ENCODE assay signal across 19 mouse cellular contexts in genomic region chr1:152018322-152018721, GRCm38 (mm10).
DNase-seq lines count a peak whose midpoint lies in the region; ATAC-seq and TF ChIP-seq lines count a peak whose summit lies in the region.
"Had no signal": no experiment of that assay in that cellular context is flagged by ENCODE, and none has a peak within 500 bp of the region (broad histone marks: within the 10 kb centered on the region; RNA-seq: fewer than 3 reads in every experiment).

No protein-coding gene starts in this region.

- no peak for TF ChIP-seq CTCF in layer of hippocampus, adult 2 months (conservative IDR thresholded peaks at IDR 0.05)
- TF ChIP-seq CTCF in cerebellum, adult 2 months (IDR thresholded peaks at IDR 0.05; ENCODE audit: borderline replicate concordance, insufficient read depth, low read depth, low read length), result no peak
- no peak for TF ChIP-seq CTCF in left cerebral cortex, adult 2 months (IDR thresholded peaks at IDR 0.05)

- DNase-seq in layer of hippocampus, adult 2 months (ENCODE audit: low spot score in 2 of 2), result no peak
- DNase-seq in layer of hippocampus, postnatal 10 days (ENCODE audit: low spot score in 2 of 2), result no peak
- DNase-seq in cerebellum, adult 2 months, result peak; percentile 51 to 73
- DNase-seq in cerebellum, postnatal 10 days, result peak; percentile 36 to 63
- DNase-seq in left cerebral cortex, adult 2 months (ENCODE audit: extremely low spot score in 1 of 2, low spot score in 2 of 2), result no peak
- no peak for DNase-seq in thymus, postnatal 4 days
- DNase-seq: adrenal gland, postnatal 14 days; forebrain, postnatal 0 days; gastrocnemius, postnatal 14 days; heart, postnatal 36 days; kidney, adult 11 months had no signal

- no peak overlapping the region for H3K9ac ChIP-seq in midbrain, embryonic 13.5 days (replicated peaks)
- H3K9ac ChIP-seq: forebrain, embryonic 13.5 days; forebrain, postnatal 0 days; heart, embryonic 12.5 days; hindbrain, embryonic 12.5 days had no signal

- ATAC-seq in midbrain, embryonic 13.5 days, result no peak
- ATAC-seq: hindbrain, postnatal 0 days; Patski had no signal

- H3K27ac ChIP-seq in layer of hippocampus, adult 2 months, result 0 out of 2 replicates have a peak overlapping the region, but pooled peaks have one; percentile 5
- no peak overlapping the region for H3K27ac ChIP-seq in cerebellum, adult 2 months (ENCODE audit: insufficient read depth, low read length)
- no peak overlapping the region for H3K27ac ChIP-seq in left cerebral cortex, adult 2 months
- H3K27ac ChIP-seq in midbrain, embryonic 13.5 days, result no peak overlapping the region
- H3K27ac ChIP-seq: embryonic facial prominence, embryonic 10.5 days; forebrain, embryonic 13.5 days; hindbrain, embryonic 12.5 days; hindbrain, postnatal 0 days had no signal

- intact Hi-C loops in left cerebral cortex, adult 2 months (cut with DNase I), result no loop called here

- H3K9me3 ChIP-seq in midbrain, embryonic 13.5 days, result no peaks in the 10 kb centered on the region
- H3K9me3 ChIP-seq: forebrain, embryonic 13.5 days; hindbrain, embryonic 12.5 days had no signal

- no peaks in the 10 kb centered on the region for H3K27me3 ChIP-seq in cerebellum, adult 2 months (ENCODE audit: control insufficient read depth, insufficient read depth, low read length)
- H3K27me3 ChIP-seq in midbrain, embryonic 13.5 days, result no peaks in the 10 kb centered on the region
- H3K27me3 ChIP-seq: CH12.LX; forebrain, embryonic 13.5 days; heart, embryonic 12.5 days; hindbrain, embryonic 12.5 days; Patski had no signal

- H3K4me3 ChIP-seq in layer of hippocampus, adult 2 months, result no peak overlapping the region
- no peak overlapping the region for H3K4me3 ChIP-seq in cerebellum, adult 2 months (replicated peaks; ENCODE audit: insufficient read depth, low read depth, low read length)
- no peak overlapping the region for H3K4me3 ChIP-seq in left cerebral cortex, adult 2 months
- H3K4me3 ChIP-seq in midbrain, embryonic 13.5 days (replicated peaks), result no peak overlapping the region
- H3K4me3 ChIP-seq: embryonic facial prominence, embryonic 10.5 days; forebrain, embryonic 13.5 days; heart, embryonic 12.5 days; hindbrain, embryonic 12.5 days had no signal

- no peak for TF ChIP-seq POLR2A in cerebellum, adult 2 months (IDR thresholded peaks at IDR 0.05; ENCODE audit: borderline replicate concordance, insufficient read depth, low read length)

- H3K4me2 ChIP-seq in midbrain, embryonic 13.5 days (replicated peaks), result no peak overlapping the region
- H3K4me2 ChIP-seq: forebrain, embryonic 13.5 days; heart, embryonic 12.5 days; hindbrain, embryonic 12.5 days had no signal

- peaks cover 24% of the 10 kb centered on the region for H3K4me1 ChIP-seq in cerebellum, adult 2 months (ENCODE audit: control insufficient read depth, insufficient read depth, low read length)
- H3K4me1 ChIP-seq in midbrain, embryonic 13.5 days (replicated peaks), result peaks cover 7% of the 10 kb centered on the region; the same call in 1 of the 2 replicates
- H3K4me1 ChIP-seq: hindbrain, embryonic 12.5 days had no signal

- H3K36me3 ChIP-seq in midbrain, embryonic 13.5 days, result no peaks in the 10 kb centered on the region
- H3K36me3 ChIP-seq: hindbrain, embryonic 12.5 days had no signal

- WGBS in cerebellum, adult 2 months, result 6% methylated on average over 3 of the region's 3 CpGs
- 89% methylated on average over 3 of the region's 3 CpGs for WGBS in midbrain, embryonic 13.5 days

Comparison
In these comparisons a context has a peak if more than half of its experiments do, and no peak if none do; other contexts are left out.
1. DNase-seq: peak in cerebellum, adult 2 months (2 of 2) and cerebellum, postnatal 10 days (2 of 2); none in layer of hippocampus, adult 2 months (0 of 2), layer of hippocampus, postnatal 10 days (0 of 2), left cerebral cortex, adult 2 months (0 of 2) and thymus, postnatal 4 days (single experiment).